Mouse (Mus musculus) layer of hippocampus, adult 11-12 months (tissue): Measurements from ENCODE around the gene Il13.

Source experiments
- DNase-seq: peaks from one replicate; pipeline ENCODE4 v3.0.0; 2022; ENCODE audit warnings: low spot score

Il13 gene

GRCm38 (mm10) chr11:53634556-53634955, at the start of gene Il13:
Il13 (minus strand) TSS chr11:53634702.
- no peak for DNase-seq

DNA sequence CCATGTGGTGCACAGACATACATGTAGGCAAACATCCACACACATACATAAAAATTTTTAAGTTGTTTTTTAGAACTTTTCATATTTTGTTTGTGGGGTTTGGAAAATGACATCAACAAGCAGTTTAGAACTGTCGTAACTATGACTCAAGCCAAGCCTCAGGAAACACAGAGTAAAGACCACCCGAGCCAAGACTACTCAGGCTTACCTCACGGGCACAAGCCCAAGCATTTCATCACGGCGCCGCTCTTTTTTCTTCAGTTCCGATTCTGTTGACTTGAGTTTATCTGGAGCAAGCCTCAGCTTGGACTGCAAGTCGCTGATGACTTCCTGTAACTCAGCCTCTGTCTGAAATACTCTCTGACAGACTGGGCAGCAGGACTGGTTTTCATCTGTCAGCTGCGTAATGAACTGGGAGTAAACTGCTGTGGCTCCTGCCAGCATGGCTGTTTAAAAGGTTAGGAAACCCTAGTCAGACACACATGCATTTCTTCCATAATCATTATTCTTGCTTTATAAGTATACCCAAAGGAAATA, 48.6 kb upstream of the Il13 start:
- no peak for DNase-seq

GRCm38 (mm10) chr11:53682170-53682569, 47.7 kb upstream of the Il13 start:
- no peak for DNase-seq

GRCm38 (mm10) chr11:53681686-53682085, 47.2 kb upstream of the Il13 start:
- DNase-seq: no peak

GRCm38 (mm10) chr11:53680141-53680540, 45.6 kb upstream of the Il13 start:
- DNase-seq: no peak

DNA sequence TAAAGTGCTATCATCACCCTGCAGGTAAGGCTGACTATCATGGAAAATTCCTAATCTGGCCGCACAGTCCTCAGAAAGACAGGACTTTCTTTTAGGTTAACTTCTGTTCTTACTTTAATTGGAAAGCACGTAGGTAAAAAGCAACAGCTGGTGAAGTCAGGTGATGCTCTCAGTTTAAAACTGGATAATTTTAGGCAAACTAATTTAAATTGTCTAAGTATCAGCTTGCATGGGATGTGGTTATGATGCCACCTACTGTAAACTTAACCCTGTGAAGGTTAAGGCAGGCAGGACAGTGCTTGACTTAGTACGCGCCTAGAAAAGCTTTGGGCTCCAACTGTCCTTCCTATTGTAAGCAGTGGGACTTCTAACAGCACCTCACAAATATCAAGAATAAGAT, 36.9 kb upstream of the Il13 start:
- DNase-seq: no peak

- no peak for DNase-seq
These were observed 29.6 kb upstream of the Il13 start for GRCm38 (mm10) chr11:53664091-53664490.

DNA sequence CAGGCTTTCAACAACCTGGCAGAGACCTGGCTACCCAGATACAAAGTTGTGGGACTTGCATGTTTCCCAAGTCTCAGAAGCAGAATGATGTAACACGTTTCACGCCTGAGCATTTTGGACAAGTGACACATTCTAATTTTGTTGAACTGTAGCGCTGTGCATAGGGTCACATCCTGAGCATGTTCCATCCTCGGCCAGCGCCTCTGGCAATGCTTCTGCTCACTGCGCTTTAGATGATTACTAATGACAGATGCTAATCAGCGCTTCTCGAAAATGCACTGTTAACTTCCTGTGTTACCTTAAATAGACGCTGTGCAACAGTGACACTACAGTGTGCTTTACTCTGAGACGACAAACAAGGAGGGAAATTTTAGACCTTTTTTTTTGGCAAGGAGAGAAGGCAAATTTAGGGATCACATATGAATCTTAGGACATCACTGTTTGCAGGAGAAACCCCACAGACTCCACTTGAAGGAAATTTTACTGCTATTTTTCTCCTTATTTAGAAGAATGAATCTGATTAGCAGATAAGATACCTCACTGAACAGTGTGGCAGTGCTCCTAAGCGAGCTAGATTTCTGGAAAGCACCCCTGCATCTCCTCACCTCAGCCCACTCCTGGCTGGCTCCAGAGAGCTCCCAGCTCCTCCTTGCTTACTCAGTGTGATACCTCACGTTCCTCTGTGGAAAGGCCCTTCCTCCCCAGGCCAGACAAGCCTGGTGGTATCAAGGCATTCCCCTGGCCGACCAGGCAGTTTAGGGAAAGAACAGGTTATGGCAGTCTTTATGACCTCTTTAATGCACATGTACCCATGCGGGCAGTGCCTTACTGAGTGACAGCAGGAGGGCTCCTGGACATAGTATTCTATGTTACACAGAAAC, 28.5 kb upstream of the Il13 start:
- no peak for DNase-seq

- DNase-seq: no peak
These were observed 23.3 kb upstream of the Il13 start for GRCm38 (mm10) chr11:53657828-53658227.

DNA sequence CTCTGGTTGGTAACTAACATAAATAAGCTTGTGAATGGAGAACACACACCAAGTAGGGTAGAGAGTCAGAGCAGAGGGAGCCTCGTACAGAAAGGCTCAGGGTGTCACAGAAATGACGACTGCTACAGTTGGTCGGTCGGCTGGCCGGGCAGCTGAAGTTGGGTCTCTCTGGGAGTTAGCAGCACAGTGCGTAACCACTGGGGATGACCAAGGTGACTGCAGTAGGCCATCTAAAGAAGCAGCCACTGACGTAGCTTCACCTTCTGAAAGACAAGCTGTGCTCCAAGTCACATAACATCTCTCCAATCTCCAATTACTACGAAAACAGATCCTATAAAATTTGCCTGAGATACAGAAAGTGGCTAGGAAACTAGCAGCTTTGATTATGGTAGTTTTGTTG, 22.9 kb upstream of the Il13 start:
- no peak for DNase-seq

DNA sequence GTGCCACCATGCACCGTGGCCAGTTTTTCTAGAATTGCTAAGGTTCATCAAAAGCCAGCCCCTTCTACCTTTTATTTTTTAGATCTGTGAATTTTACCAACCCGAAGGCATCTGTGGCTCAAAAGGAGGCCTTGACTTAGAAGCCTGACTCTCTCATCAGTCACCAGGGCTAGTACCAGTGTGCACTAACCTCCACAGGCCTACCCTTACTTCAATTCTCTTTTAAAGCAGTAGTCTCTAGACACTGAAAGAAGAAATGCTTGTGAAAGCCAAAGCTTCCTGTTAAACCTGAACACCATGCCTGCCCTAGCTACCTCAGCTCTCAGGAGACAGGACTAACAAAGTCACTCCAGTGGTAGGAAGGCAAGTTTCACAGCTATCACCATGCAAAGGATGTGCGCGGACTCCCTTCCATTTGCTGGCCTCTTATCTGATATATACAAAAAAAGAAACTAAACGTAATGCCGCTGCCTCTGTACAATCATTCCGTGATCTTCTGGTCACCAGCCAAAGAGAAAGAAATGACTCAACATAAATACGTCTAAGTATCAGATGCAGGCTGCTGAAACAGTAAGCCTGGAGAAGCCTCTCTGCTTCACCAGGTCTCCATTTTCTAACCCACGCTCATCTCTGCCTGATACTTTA, 22.2 kb upstream of the Il13 start:
- no peak for DNase-seq

DNA sequence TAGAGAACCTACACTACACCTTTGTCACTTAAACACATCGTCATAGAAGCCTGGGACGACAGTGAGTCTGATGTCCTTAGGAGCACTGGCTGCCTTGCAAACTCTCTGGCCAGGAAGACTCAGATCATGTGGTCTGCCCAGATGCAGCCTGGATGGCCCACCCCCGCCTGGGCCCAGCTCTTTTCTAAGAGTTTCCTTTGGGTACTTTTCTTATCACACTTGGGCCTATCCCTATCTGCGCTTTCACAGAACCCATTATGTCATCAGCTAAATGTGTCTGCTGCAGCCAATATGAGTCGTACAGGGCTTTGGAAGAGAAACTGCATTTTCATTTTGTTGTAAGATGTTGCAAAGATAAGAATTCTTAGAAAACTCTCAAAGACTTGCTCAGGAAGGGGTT, 20.5 kb upstream of the Il13 start:
- no peak for DNase-seq

- no peak for DNase-seq
These were observed 17.9 kb upstream of the Il13 start for GRCm38 (mm10) chr11:53652427-53652826.

GRCm38 (mm10) chr11:53651441-53651840, 16.9 kb upstream of the Il13 start:
- no peak for DNase-seq

GRCm38 (mm10) chr11:53644017-53644416, 9.5 kb upstream of the Il13 start:
- DNase-seq: no peak

DNA sequence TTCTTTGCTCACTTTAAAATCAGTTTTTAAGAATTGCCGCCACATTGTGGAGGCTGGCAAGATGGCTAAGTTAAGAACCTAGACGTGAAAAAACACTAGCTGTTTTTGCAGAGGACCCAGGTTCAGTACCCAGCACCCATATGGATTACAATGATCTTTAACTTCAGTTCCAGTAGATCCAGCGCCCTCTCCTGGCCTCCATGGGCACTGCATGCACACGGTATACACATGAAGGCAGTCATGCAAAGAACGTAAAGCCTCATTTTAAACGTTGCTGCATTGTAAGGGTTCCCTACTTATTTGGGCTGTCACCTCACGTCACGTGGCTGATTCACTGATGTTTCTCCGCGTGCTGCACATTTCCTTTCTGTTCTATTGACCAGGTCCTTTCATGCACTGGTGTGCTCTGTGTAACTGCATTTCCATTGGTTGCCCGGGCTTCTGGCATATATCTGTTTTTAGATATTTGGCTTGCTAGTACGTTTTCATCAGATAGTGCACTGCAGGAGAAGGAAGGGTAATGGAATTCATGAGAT, 8.3 kb upstream of the Il13 start:
- DNase-seq: no peak

DNA sequence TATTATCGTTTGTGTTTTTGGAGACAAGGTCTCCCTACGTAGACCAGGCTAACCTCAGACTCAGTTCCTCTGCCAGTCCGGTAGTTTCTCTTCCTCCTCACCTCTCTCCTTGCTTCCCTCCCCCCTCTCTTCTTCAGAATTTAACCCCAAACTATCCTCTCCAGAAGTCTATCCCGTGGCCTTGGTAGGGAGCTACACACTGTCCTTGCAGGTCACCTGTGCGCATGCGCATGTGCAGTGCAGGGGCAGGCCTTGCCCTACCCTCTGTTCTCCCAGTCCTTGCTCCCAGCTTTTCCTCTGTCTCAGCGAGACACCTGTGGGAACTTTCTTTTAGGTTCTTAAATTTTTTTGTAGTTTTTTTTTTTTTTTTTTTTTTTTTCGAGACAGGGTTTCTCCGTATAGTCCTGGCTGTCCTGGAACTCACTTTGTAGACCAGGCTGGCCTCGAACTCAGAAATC, 3.3 kb upstream of the Il13 start:
- no peak for DNase-seq

DNA sequence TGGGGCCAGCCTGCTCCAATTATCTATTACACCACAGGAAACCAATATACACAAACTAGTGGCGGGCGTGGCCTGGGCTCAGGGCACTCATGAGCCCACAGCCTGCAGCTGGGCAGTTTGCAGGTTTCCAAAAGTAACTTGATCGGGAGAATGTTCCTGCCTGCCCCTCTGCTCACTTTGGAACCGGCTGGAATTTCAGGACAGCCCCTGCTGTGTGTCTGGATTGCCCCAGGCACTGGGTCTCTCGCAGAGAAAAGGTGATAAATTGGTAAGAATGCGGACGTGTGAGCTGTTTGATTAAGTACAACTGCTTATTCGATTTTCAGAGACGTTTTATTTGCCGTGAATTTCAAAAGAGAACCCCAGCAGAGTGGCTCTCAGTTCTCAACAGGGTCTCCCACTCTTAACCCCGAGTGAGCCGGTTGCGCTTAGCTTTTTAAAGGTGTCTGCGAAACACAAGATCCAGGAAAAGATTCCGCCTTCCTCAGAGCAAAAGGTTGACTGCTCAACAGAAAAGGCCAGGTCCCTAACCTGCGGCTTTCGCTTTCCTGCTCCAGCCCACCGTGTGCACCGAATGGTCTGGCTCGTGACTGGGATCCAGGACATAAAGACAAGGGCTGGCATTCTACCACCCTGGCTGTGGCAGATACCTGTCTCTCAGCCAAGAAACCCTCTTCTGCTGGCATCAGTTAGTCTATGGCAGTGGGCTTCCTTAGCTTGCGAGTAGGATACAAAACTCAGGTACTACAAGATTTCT, 2.7 kb upstream of the Il13 start:
- DNase-seq: no peak

DNA sequence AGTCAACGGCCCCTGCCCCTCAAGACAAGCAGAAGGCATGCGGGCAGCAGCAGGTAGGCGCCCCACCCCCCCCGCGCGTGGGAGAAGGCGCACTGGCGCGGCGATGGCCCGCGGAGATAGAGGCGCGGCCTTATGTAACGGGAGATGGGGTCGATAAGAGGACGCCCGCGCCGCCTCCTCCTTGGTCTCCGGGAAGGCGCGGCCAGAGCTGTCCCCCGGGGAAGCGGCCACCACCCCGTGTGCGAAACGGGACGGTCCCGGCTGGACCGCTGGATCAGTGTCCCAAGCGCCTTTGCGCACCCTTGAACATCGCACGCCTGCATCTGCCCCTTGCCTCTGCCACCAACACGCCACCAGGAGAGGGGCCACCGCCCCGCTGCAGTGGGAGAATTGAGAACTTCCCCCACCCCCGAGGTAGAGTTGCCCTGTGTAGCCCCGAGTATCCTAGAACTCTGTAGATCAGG, 1.7 kb upstream of the Il13 start:
- DNase-seq: no peak

DNA sequence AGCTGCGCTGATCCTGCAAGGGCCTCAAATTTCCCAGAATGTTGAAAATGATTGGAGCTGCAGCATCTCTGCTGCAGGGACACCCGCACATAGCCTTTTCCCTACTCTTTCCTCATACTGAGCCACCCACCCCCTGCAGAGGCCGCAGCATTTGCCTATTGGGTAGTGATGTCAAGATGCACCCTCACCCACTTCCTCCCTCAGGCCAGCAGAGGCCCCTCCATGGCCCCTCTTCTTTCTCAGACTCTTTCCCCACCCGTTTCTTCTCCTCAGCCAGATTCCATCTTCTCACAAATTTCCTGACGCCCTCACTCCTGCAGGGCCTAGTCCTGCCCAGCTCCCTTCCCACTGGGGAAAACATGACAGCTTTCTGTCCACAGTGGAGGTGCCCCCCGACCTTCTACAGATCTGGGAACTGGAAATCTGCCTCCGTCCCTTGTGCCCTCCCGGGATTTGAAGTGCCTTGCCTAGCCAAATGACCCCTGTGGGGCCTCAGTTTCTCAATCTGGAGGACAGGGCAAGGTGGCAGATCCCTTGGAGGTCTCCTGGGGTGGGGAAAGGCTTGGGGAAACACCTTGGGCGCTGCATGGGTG, 1.2 kb upstream of the Il13 start:
- DNase-seq: no peak

DNA sequence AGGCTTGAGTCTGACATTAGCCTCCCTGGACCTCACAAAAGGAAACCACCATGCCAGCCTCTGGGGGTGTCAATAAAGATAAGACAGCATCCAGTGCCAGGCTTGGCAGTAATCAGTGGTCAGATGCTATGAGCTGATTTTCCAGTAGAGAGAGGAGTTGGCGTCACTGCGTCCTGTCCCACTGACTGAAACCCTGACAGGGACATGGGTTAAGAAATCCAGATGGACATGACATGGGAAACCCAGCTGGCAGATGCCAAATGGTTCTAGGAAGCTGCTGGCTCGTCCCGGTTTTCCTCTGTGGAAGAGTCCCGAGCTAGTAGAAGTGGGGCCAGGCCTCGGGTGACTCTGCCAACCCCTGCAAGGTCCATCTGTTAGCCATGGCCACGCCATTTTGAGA, 858 bp downstream of the Il13 start:
- DNase-seq: no peak
